Mouse (Mus musculus): ENCODE results near the gene Capn11. TPM values are rescaled to one million over a fixed set of nuclear protein-coding genes. Genes with fewer than 3 reads are reported as not detected.

The Capn11 gene
- total and polyA plus RNA-seq, 3 experiments = 0.03 TPM; not detected in 2

- no peak for TF ChIP-seq MEF2A (IDR thresholded peaks at IDR 0.05; ENCODE audit: extremely low read depth, insufficient replicate concordance, low read depth, low read length, poor library complexity, severe bottlenecking)
- TF ChIP-seq GABPA (IDR thresholded peaks at IDR 0.05; ENCODE audit: low read depth, low read length) = no peak
- no peak for TF ChIP-seq POLR2A (IDR thresholded peaks at IDR 0.05; ENCODE audit: control insufficient read depth in 1 of 2, insufficient read depth in 1 of 2, low read depth in 1 of 2, low read length in 2 of 2, poor library complexity in 1 of 2)
- no peak for TF ChIP-seq BHLHE40 (IDR thresholded peaks at IDR 0.05; ENCODE audit: borderline replicate concordance, low read depth, low read length)
- peak; percentile 5; the same call in 1 of the 2 replicates for TF ChIP-seq GATA1 (IDR thresholded peaks at IDR 0.05; ENCODE audit: low read depth, low read length)
- TF ChIP-seq POLR2AphosphoS2 (IDR thresholded peaks at IDR 0.05; ENCODE audit: low read length) = no peak
- no peak for TF ChIP-seq ZNF384 (IDR thresholded peaks at IDR 0.05; ENCODE audit: low read depth, low read length)
- TF ChIP-seq KAT2A (conservative IDR thresholded peaks at IDR 0.05; ENCODE audit: low read depth, low read length) = no peak
- TF ChIP-seq SMC3 (IDR thresholded peaks at IDR 0.05; ENCODE audit: low read depth, low read length) = peak; percentile 82
Measured at GRCm38 (mm10) chr17:45581567-45581983, 77.5 kb downstream of the Capn11 start (continued).

DNA sequence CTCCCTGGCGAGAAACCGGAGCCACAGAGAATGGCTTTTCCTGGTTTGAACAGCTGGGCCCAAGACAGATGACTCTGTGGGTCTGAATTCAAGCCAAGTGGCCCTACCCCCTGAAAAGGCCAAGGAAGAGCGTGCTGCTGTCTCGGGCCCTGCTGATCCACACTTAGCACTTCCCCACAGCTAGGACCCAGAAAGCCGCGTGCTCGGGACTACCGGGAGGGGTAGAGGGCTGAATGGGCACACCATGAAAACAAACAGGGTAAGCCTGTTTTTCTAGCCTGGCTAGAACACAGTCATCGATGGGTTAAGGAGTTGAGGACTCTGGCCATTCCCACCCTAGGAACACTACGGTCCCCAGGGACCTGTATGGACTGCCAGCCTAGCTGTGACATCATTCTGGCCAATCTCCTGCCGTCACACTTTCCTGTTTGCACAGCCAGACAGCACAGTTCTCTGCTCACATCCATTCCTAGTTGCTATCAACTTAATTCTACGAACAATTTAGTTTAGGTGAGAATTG lies 78.1 kb downstream of the Capn11 start:
- peak overlapping the region; percentile 64 for H3K9ac ChIP-seq (ENCODE audit: control insufficient read depth, low read depth, low read length, poor library complexity, severe bottlenecking)
- H3K36me3 ChIP-seq (ENCODE audit: control insufficient read depth in 1 of 2, insufficient read depth in 2 of 2, low read length in 2 of 2) = peaks cover 0 to 27% of the 10 kb centered on the region in 2 experiments; a peak in 2 of 4 replicates
- peaks cover 20 to 39% of the 10 kb centered on the region in 2 experiments for H3K4me1 ChIP-seq (ENCODE audit: control insufficient read depth in 1 of 2, insufficient read depth in 2 of 2, low read length in 2 of 2)
- H3K27ac ChIP-seq (ENCODE audit: control insufficient read depth, low read depth, low read length) = peak overlapping the region; percentile 65
- no peaks in the 10 kb centered on the region for H3K9me3 ChIP-seq (replicated peaks; ENCODE audit: insufficient read depth, low read length)
- TF ChIP-seq EP300 (IDR thresholded peaks at IDR 0.05; ENCODE audit: low read depth in 1 of 2, low read length in 2 of 2) = peak in 1 of 2 experiments; percentile 31; a peak in 1 of 4 replicates
- peak; percentile 62; the same call in 1 of the 2 replicates for TF ChIP-seq MAX (IDR thresholded peaks at IDR 0.05; ENCODE audit: low read length)
- no peak for TF ChIP-seq KAT2A (conservative IDR thresholded peaks at IDR 0.05; ENCODE audit: low read depth, low read length)
- TF ChIP-seq ETS1 (IDR thresholded peaks at IDR 0.05; ENCODE audit: low read depth, low read length) = 0 out of 2 replicates have a peak, but pooled peaks have one; percentile 12
- no peak for TF ChIP-seq GATA1 (IDR thresholded peaks at IDR 0.05; ENCODE audit: low read depth, low read length)
- TF ChIP-seq MXI1 (IDR thresholded peaks at IDR 0.05; ENCODE audit: low read depth, low read length) = 0 out of 2 replicates have a peak, but pooled peaks have one; percentile 27
- TF ChIP-seq BHLHE40 (IDR thresholded peaks at IDR 0.05; ENCODE audit: borderline replicate concordance, low read depth, low read length) = no peak
- TF ChIP-seq SMC3 (IDR thresholded peaks at IDR 0.05; ENCODE audit: low read depth, low read length) = no peak
- no peak for TF ChIP-seq USF1 (IDR thresholded peaks at IDR 0.05; ENCODE audit: low read depth, low read length)
- TF ChIP-seq ZMIZ1 (IDR thresholded peaks at IDR 0.05; ENCODE audit: low read depth, low read length) = no peak
- TF ChIP-seq MEF2A (IDR thresholded peaks at IDR 0.05; ENCODE audit: extremely low read depth, insufficient replicate concordance, low read depth, low read length, poor library complexity, severe bottlenecking) = no peak
- TF ChIP-seq TBP (IDR thresholded peaks at IDR 0.05; ENCODE audit: low read depth, low read length) = no peak
- no peaks in the 10 kb centered on the region for H3K79me2 ChIP-seq (ENCODE audit: control insufficient read depth, insufficient read depth, low read length, poor library complexity)
- no peaks in the 10 kb centered on the region for H3K27me3 ChIP-seq (ENCODE audit: control insufficient read depth in 1 of 2, insufficient read depth in 2 of 2, low read length in 2 of 2)
- no peak for DNase-seq (ENCODE audit: low read depth, low spot score)
- peak overlapping the region; percentile 23 to 39; a peak in 3 of 4 replicates for H3K4me3 ChIP-seq (ENCODE audit: control insufficient read depth in 1 of 2, insufficient read depth in 1 of 2, low read depth in 2 of 2, low read length in 2 of 2)

Other genes starting within 250 kb of the Capn11 start
- 63.4 and 69.9 TPM in 2 replicates for gene Cdc5l, start 225.6 kb downstream of the Capn11 start, total RNA-seq (2012; rRNA removed)
- gene Cdc5l, start 225.6 kb downstream of the Capn11 start, polyA plus RNA-seq (2012; ENCODE audit: insufficient read depth in 1 of 2, insufficient read length in 2 of 2, low read depth in 1 of 2, low replicate concordance in 2 of 2, missing spikeins in 1 of 2) = 10 to 100 TPM in 1 of 2 experiments, not detected in 1; 89.0 TPM
- 1.4 and 1.5 TPM in 2 replicates for gene Spats1, start 183.9 kb downstream of the Capn11 start, total RNA-seq (2012; rRNA removed)
- gene Spats1, start 183.9 kb downstream of the Capn11 start, polyA plus RNA-seq (2012; ENCODE audit: insufficient read depth in 1 of 2, insufficient read length in 2 of 2, low read depth in 1 of 2, low replicate concordance in 2 of 2, missing spikeins in 1 of 2) = 100 to 1,000 TPM in 1 of 2 experiments, 1 to 10 TPM in 1; 2.5 to 149 TPM
- gene Aars2, start 152.5 kb downstream of the Capn11 start, total RNA-seq (2012; rRNA removed) = 13.6 and 14.4 TPM in 2 replicates
- gene Aars2, start 152.5 kb downstream of the Capn11 start, polyA plus RNA-seq (2012; ENCODE audit: insufficient read depth in 1 of 2, insufficient read length in 2 of 2, low read depth in 1 of 2, low replicate concordance in 2 of 2, missing spikeins in 1 of 2) = 10 to 100 TPM; 25.6 to 63.5 TPM
- not detected in 2 replicates for gene Tcte1, start 135.9 kb downstream of the Capn11 start, total RNA-seq (2012; rRNA removed)
- not detected for gene Tcte1, start 135.9 kb downstream of the Capn11 start, polyA plus RNA-seq (2012; ENCODE audit: insufficient read depth in 1 of 2, insufficient read length in 2 of 2, low read depth in 1 of 2, low replicate concordance in 2 of 2, missing spikeins in 1 of 2)
- gene Tmem151b, start 109.6 kb downstream of the Capn11 start, total RNA-seq (2012; rRNA removed) = 0.15 and 0.33 TPM in 2 replicates
- 1 to 10 TPM in 1 of 2 experiments, not detected in 1; 1.1 TPM for gene Tmem151b, start 109.6 kb downstream of the Capn11 start, polyA plus RNA-seq (2012; ENCODE audit: insufficient read depth in 1 of 2, insufficient read length in 2 of 2, low read depth in 1 of 2, low replicate concordance in 2 of 2, missing spikeins in 1 of 2)
- gene Nfkbie, start 103.6 kb downstream of the Capn11 start, total RNA-seq (2012; rRNA removed) = 2.7 and 3.3 TPM in 2 replicates
- gene Nfkbie, start 103.6 kb downstream of the Capn11 start, polyA plus RNA-seq (2012; ENCODE audit: insufficient read depth in 1 of 2, insufficient read length in 2 of 2, low read depth in 1 of 2, low replicate concordance in 2 of 2, missing spikeins in 1 of 2) = 1 to 10 TPM in 1 of 2 experiments, not detected in 1; 5.7 TPM
- gene Slc35b2, start 95.5 kb downstream of the Capn11 start, total RNA-seq (2012; rRNA removed) = 65.8 and 81.7 TPM in 2 replicates
- 100 to 1,000 TPM in 1 of 2 experiments, not detected in 1; 111 TPM for gene Slc35b2, start 95.5 kb downstream of the Capn11 start, polyA plus RNA-seq (2012; ENCODE audit: insufficient read depth in 1 of 2, insufficient read length in 2 of 2, low read depth in 1 of 2, low replicate concordance in 2 of 2, missing spikeins in 1 of 2)
- 1,032 and 1,220 TPM in 2 replicates for gene Hsp90ab1, start 86.1 kb downstream of the Capn11 start, total RNA-seq (2012; rRNA removed)
- over 10,000 TPM in 1 of 2 experiments, 1,000 to 10,000 TPM in 1; 4,130 to 27,726 TPM for gene Hsp90ab1, start 86.1 kb downstream of the Capn11 start, polyA plus RNA-seq (2012; ENCODE audit: insufficient read depth in 1 of 2, insufficient read length in 2 of 2, low read depth in 1 of 2, low replicate concordance in 2 of 2, missing spikeins in 1 of 2)
- gene Slc29a1, start 59.7 kb downstream of the Capn11 start, total RNA-seq (2012; rRNA removed) = 200 and 238 TPM in 2 replicates
- 100 to 1,000 TPM in 1 of 2 experiments, not detected in 1; 341 TPM for gene Slc29a1, start 59.7 kb downstream of the Capn11 start, polyA plus RNA-seq (2012; ENCODE audit: insufficient read depth in 1 of 2, insufficient read length in 2 of 2, low read depth in 1 of 2, low replicate concordance in 2 of 2, missing spikeins in 1 of 2)
- gene Mymx, start 57.2 kb downstream of the Capn11 start, total RNA-seq (2012; rRNA removed) = not detected in 2 replicates
- gene Mymx, start 57.2 kb downstream of the Capn11 start, polyA plus RNA-seq (2012; ENCODE audit: insufficient read depth in 1 of 2, insufficient read length in 2 of 2, low read depth in 1 of 2, low replicate concordance in 2 of 2, missing spikeins in 1 of 2) = not detected
- gene Mrpl14, start 27.0 kb upstream of the Capn11 start, total RNA-seq (2012; rRNA removed) = 66.2 and 68.0 TPM in 2 replicates
- 100 to 1,000 TPM in 1 of 2 experiments, not detected in 1; 159 TPM for gene Mrpl14, start 27.0 kb upstream of the Capn11 start, polyA plus RNA-seq (2012; ENCODE audit: insufficient read depth in 1 of 2, insufficient read length in 2 of 2, low read depth in 1 of 2, low replicate concordance in 2 of 2, missing spikeins in 1 of 2)
- 12.0 and 12.3 TPM in 2 replicates for gene Tmem63b, start 27.6 kb upstream of the Capn11 start, total RNA-seq (2012; rRNA removed)
- 10 to 100 TPM in 1 of 2 experiments, not detected in 1; 37.9 TPM for gene Tmem63b, start 27.6 kb upstream of the Capn11 start, polyA plus RNA-seq (2012; ENCODE audit: insufficient read depth in 1 of 2, insufficient read length in 2 of 2, low read depth in 1 of 2, low replicate concordance in 2 of 2, missing spikeins in 1 of 2)
- 0.81 and 2.1 TPM in 2 replicates for gene 1600014C23Rik, start 74.5 kb upstream of the Capn11 start, total RNA-seq (2012; rRNA removed)
- gene 1600014C23Rik, start 74.5 kb upstream of the Capn11 start, polyA plus RNA-seq (2012; ENCODE audit: insufficient read depth in 1 of 2, insufficient read length in 2 of 2, low read depth in 1 of 2, low replicate concordance in 2 of 2, missing spikeins in 1 of 2) = 1 to 10 TPM in 1 of 2 experiments, not detected in 1; 2.7 TPM